Mouse (Mus musculus): ENCODE data around the gene Kif5a. TPM values are rescaled to one million over a fixed set of nuclear protein-coding genes. Genes with fewer than 3 reads are reported as not detected.
A peak's percentile ranks its signal among the peaks of the same experiment; 100 is the strongest.

Kif5a gene
- polyA plus RNA-seq, 1 experiment from 2014 or later = 2.3 TPM

- ATAC-seq (ENCODE audit: low FRiP score, low TSS enrichment) = no peak
- no peak overlapping the region for H3K4me3 ChIP-seq (ENCODE audit: low read depth, low read length)
- WGBS = 71% methylated on average over 5 of the region's 5 CpGs
- H3K36me3 ChIP-seq (ENCODE audit: control insufficient read depth, insufficient read depth, low read length) = no peaks in the 10 kb centered on the region
- no peak for DNase-seq (ENCODE audit: low spot score)
- H3K9me3 ChIP-seq (ENCODE audit: control insufficient read depth, low read length) = no peaks in the 10 kb centered on the region
- peak overlapping the region; percentile 23; the same call in 1 of the 2 replicates for H3K9ac ChIP-seq (ENCODE audit: low read length)
- TF ChIP-seq EP300 (optimal IDR thresholded peaks at IDR 0.05) (no peak), CTCF (IDR thresholded peaks at IDR 0.05; ENCODE audit: low read depth) (no peak)
- peaks cover 6% of the 10 kb centered on the region; the same call in 1 of the 2 replicates for H3K4me1 ChIP-seq (replicated peaks; ENCODE audit: control insufficient read depth, insufficient read depth)
- H3K27ac ChIP-seq (replicated peaks) = no peak overlapping the region
- H3K27me3 ChIP-seq (ENCODE audit: control insufficient read depth, insufficient read depth, low read length) = no peaks in the 10 kb centered on the region
- H3K4me2 ChIP-seq (replicated peaks; ENCODE audit: low read depth) = no peak overlapping the region
Measured at GRCm38 (mm10) chr10:127268401-127268800, 5.3 kb upstream of the Kif5a start.

- no peak for ATAC-seq (ENCODE audit: low FRiP score, low TSS enrichment)
- 63% methylated on average over 5 of the region's 5 CpGs for WGBS
- no peak for TF ChIP-seq CTCF (IDR thresholded peaks at IDR 0.05; ENCODE audit: low read depth)
- TF ChIP-seq EP300 (optimal IDR thresholded peaks at IDR 0.05) = no peak
- Histone ChIP-seq H3K9ac (ENCODE audit: low read length) (peak overlapping the region; percentile 100), H3K9me3 (ENCODE audit: control insufficient read depth, low read length) (no peaks in the 10 kb centered on the region), H3K4me1 (replicated peaks; ENCODE audit: control insufficient read depth, insufficient read depth) (peaks cover 6% of the 10 kb centered on the region), H3K27ac (replicated peaks) (no peak overlapping the region), H3K4me3 (ENCODE audit: low read depth, low read length) (peak overlapping the region; percentile 99), H3K4me2 (replicated peaks; ENCODE audit: low read depth) (peak overlapping the region; percentile 92), H3K36me3 (ENCODE audit: control insufficient read depth, insufficient read depth, low read length) (no peaks in the 10 kb centered on the region), H3K27me3 (ENCODE audit: control insufficient read depth, insufficient read depth, low read length) (no peaks in the 10 kb centered on the region)
- no peak for DNase-seq (ENCODE audit: low spot score)
Measured at GRCm38 (mm10) chr10:127267318-127267717, 4.2 kb upstream of the Kif5a start.

GRCm38 (mm10) chr10:127266112-127267091, 3.3 kb upstream of the Kif5a start, which contains the start of gene Dctn2:
TSS of gene Dctn2 (plus strand) at chr10:127266368.
- under 1% methylated on average over 69 of the region's 70 CpGs for WGBS
- Histone ChIP-seq H3K27me3 (ENCODE audit: control insufficient read depth, insufficient read depth, low read length) (no peaks in the 10 kb centered on the region), H3K4me3 (ENCODE audit: low read depth, low read length) (peak within 1 kb of the TSS; percentile 99), H3K36me3 (ENCODE audit: control insufficient read depth, insufficient read depth, low read length) (no peaks in the 10 kb centered on the region), H3K9me3 (ENCODE audit: control insufficient read depth, low read length) (no peaks in the 10 kb centered on the region), H3K9ac (ENCODE audit: low read length) (peak within 1 kb of the TSS; percentile 100), H3K4me1 (replicated peaks; ENCODE audit: control insufficient read depth, insufficient read depth) (peaks cover 6% of the 10 kb centered on the region), H3K4me2 (replicated peaks; ENCODE audit: low read depth) (peak within 1 kb of the TSS; percentile 92), H3K27ac (replicated peaks) (peak within 1 kb of the TSS; percentile 95)
- peak; percentile 97 for DNase-seq (ENCODE audit: low spot score)
- TF ChIP-seq CTCF (IDR thresholded peaks at IDR 0.05; ENCODE audit: low read depth) (peak; percentile 37), EP300 (optimal IDR thresholded peaks at IDR 0.05) (peak; percentile 97)
- ATAC-seq (ENCODE audit: low FRiP score, low TSS enrichment) = peak; percentile 99

- DNase-seq (ENCODE audit: low spot score) (no peak), ATAC-seq (ENCODE audit: low FRiP score, low TSS enrichment) (no peak)
- Histone ChIP-seq H3K27me3 (ENCODE audit: control insufficient read depth, insufficient read depth, low read length) (no peaks in the 10 kb centered on the region), H3K9me3 (ENCODE audit: control insufficient read depth, low read length) (no peaks in the 10 kb centered on the region), H3K9ac (ENCODE audit: low read length) (no peak overlapping the region), H3K4me3 (ENCODE audit: low read depth, low read length) (peak overlapping the region; percentile 99; the same call in 1 of the 2 replicates), H3K27ac (replicated peaks) (no peak overlapping the region), H3K4me1 (replicated peaks; ENCODE audit: control insufficient read depth, insufficient read depth) (peaks cover 6% of the 10 kb centered on the region), H3K36me3 (ENCODE audit: control insufficient read depth, insufficient read depth, low read length) (no peaks in the 10 kb centered on the region), H3K4me2 (replicated peaks; ENCODE audit: low read depth) (peak overlapping the region; percentile 92)
- WGBS = 25% methylated on average over 4 of the region's 4 CpGs
- TF ChIP-seq CTCF (IDR thresholded peaks at IDR 0.05; ENCODE audit: low read depth) = peak; percentile 40; the same call in 1 of the 2 replicates
- no peak for TF ChIP-seq EP300 (optimal IDR thresholded peaks at IDR 0.05)
Measured at GRCm38 (mm10) chr10:127265727-127266111, 2.6 kb upstream of the Kif5a start.

GRCm38 (mm10) chr10:127264971-127265370, 1.8 kb upstream of the Kif5a start:
- Histone ChIP-seq H3K9ac (ENCODE audit: low read length) (no peak overlapping the region), H3K36me3 (ENCODE audit: control insufficient read depth, insufficient read depth, low read length) (no peaks in the 10 kb centered on the region), H3K4me3 (ENCODE audit: low read depth, low read length) (no peak overlapping the region), H3K27me3 (ENCODE audit: control insufficient read depth, insufficient read depth, low read length) (no peaks in the 10 kb centered on the region), H3K4me2 (replicated peaks; ENCODE audit: low read depth) (no peak overlapping the region), H3K27ac (replicated peaks) (no peak overlapping the region), H3K9me3 (ENCODE audit: control insufficient read depth, low read length) (no peaks in the 10 kb centered on the region), H3K4me1 (replicated peaks; ENCODE audit: control insufficient read depth, insufficient read depth) (peaks cover 6% of the 10 kb centered on the region)
- TF ChIP-seq EP300 (optimal IDR thresholded peaks at IDR 0.05) (no peak), CTCF (IDR thresholded peaks at IDR 0.05; ENCODE audit: low read depth) (no peak)
- whole genome bisulfite sequencing = 73% methylated on average over 4 of the region's 4 CpGs
- no peak for ATAC-seq (ENCODE audit: low FRiP score, low TSS enrichment)
- DNase-seq (ENCODE audit: low spot score) = no peak

- H3K27ac ChIP-seq (replicated peaks) = no peak overlapping the region
- H3K4me2 ChIP-seq (replicated peaks; ENCODE audit: low read depth) = no peak overlapping the region
- H3K9me3 ChIP-seq (ENCODE audit: control insufficient read depth, low read length) = no peaks in the 10 kb centered on the region
- H3K36me3 ChIP-seq (ENCODE audit: control insufficient read depth, insufficient read depth, low read length) = no peaks in the 10 kb centered on the region
- no peak overlapping the region for H3K4me3 ChIP-seq (ENCODE audit: low read depth, low read length)
- ATAC-seq (ENCODE audit: low FRiP score, low TSS enrichment) (no peak), DNase-seq (ENCODE audit: low spot score) (no peak)
- no peak overlapping the region for H3K9ac ChIP-seq (ENCODE audit: low read length)
- 78% methylated on average over 8 of the region's 8 CpGs for WGBS
- H3K27me3 ChIP-seq (ENCODE audit: control insufficient read depth, insufficient read depth, low read length) = no peaks in the 10 kb centered on the region
- TF ChIP-seq EP300 (optimal IDR thresholded peaks at IDR 0.05) (no peak), CTCF (IDR thresholded peaks at IDR 0.05; ENCODE audit: low read depth) (no peak)
- peaks cover 6% of the 10 kb centered on the region for H3K4me1 ChIP-seq (replicated peaks; ENCODE audit: control insufficient read depth, insufficient read depth)
Measured at GRCm38 (mm10) chr10:127264336-127264735, 1.2 kb upstream of the Kif5a start.
